Mouse (Mus musculus) stomach, postnatal 0 days (tissue): ENCODE results near the gene Hs1bp3. TPM values are rescaled to one million over a fixed set of nuclear protein-coding genes. Genes with fewer than 3 reads are reported as not detected.

Source experiments
- ATAC-seq: fragments of 200-750 bp; cut with Nextera tagmentation; 2 replicates; pipeline ENCODE4 v1.8.0; 2017; ENCODE audit not compliant: low FRiP score, low TSS enrichment
- DNase-seq: peaks from one replicate; pipeline ENCODE4 v3.0.0-alpha.2; 2016; ENCODE audit warnings: low spot score
- H3K27ac ChIP-seq: fragments of 300-500 bp; sonication (generic); replicated peaks from 2 replicates; pipeline ENCODE4 v1.5.1; 2014; ENCODE audit warnings: mild to moderate bottlenecking, control low read depth
- H3K27me3 ChIP-seq: fragments of 300-500 bp; sonication (generic); 2 replicates; pipeline ENCODE4 v1.6.1; 2014; ENCODE audit warnings: low read length; ENCODE audit not compliant: control insufficient read depth, insufficient read depth
- H3K36me3 ChIP-seq: fragments of 300-500 bp; sonication (generic); 2 replicates; pipeline ENCODE4 v1.6.1; 2014; ENCODE audit warnings: low read length, mixed read lengths; ENCODE audit not compliant: control insufficient read depth, insufficient read depth
- H3K4me1 ChIP-seq: fragments of 300-500 bp; sonication (generic); replicated peaks from 2 replicates; pipeline ENCODE4 v1.6.1; 2014; ENCODE audit warnings: antibody characterized with exemption; ENCODE audit not compliant: control insufficient read depth, insufficient read depth
- H3K4me2 ChIP-seq: fragments of 300-500 bp; sonication (generic); replicated peaks from 2 replicates; pipeline ENCODE4 v1.6.1; 2014; ENCODE audit warnings: low read depth, mild to moderate bottlenecking, control low read depth, moderate library complexity
- H3K4me3 ChIP-seq: fragments of 300-500 bp; sonication (generic); 2 replicates; pipeline ENCODE4 v1.5.1; 2014; ENCODE audit warnings: low read depth, low read length, control low read depth
- H3K9ac ChIP-seq: fragments of 300-500 bp; sonication (generic); 2 replicates; pipeline ENCODE4 v1.6.1; 2014; ENCODE audit warnings: mild to moderate bottlenecking, low read length, control low read depth, mixed read lengths
- H3K9me3 ChIP-seq: fragments of 300-500 bp; sonication (generic); 2 replicates; pipeline ENCODE4 v1.6.1; 2016; ENCODE audit warnings: low read length; ENCODE audit not compliant: control insufficient read depth
- CTCF ChIP-seq: IDR thresholded peaks from 2 replicates; pipeline ENCODE4 v1.5.1; 2016; ENCODE audit warnings: antibody characterized with exemption, low read depth, mild to moderate bottlenecking, moderate library complexity
- EP300 ChIP-seq: optimal IDR thresholded peaks from 2 replicates; pipeline ENCODE3; 2016; ENCODE audit warnings: antibody characterized with exemption
- WGBS: fragments of 180-500 bp; shearing (Covaris S2); extraction: QIAGEN DNeasy Blood & Tissue Kit; methylation state at CpG from one replicate; pipeline ENCODE4 v1.1.7; 2014; 5-methylcytosine and 5-hydroxymethylcytosine counted together
- polyA plus RNA-seq: library from polyadenylated mRNA; unstranded; fragments of >200 nt; fragmentation: Nextera tagmentation; extraction: Ambion mirVana; gene quantifications from 2 replicates; pipeline ENCODE4 v1.2.1, GENCODE M21; 2015

The Hs1bp3 gene
- 7.0 and 7.7 TPM in 2 replicates for polyA plus RNA-seq

DNA sequence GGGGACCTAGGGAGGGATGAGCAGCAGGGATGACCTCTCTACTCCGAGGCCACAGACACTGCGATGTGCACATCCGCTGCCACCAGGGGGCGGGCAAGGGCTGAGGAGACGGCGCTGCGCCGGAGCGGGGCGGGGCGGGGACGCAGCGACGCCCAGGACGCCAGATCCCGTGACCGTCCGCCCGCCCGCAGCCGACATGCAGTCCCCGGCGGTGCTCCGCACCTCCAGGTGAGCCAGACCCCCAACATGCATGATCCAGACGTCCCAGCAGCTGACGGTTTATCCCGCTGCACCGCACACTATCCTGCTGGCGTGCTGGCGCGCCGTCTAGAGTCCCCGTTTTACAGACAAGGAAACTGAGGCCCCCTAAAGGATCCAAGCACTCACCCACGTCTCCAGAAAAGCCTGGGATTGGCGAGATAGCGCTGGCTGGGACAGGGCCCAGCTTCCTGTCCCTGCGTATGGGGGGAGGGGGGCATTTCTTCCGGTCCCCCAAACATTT is at the start of gene Hs1bp3:
Hs1bp3 (plus strand) TSS at position 163 of the 502 bp plus-strand sequence.
- TF ChIP-seq CTCF (peak; percentile 93), EP300 (no peak)
- peak within 1 kb of the TSS; percentile 76 for H3K9ac ChIP-seq
- no peaks in the 10 kb centered on the region for H3K4me1 ChIP-seq
- ATAC-seq, result peak; percentile 86
- no peak within 1 kb of the TSS for H3K27ac ChIP-seq
- no peaks in the 10 kb centered on the region for H3K36me3 ChIP-seq
- H3K4me2 ChIP-seq, result peak within 1 kb of the TSS; percentile 86
- no peaks in the 10 kb centered on the region for H3K27me3 ChIP-seq
- WGBS, result under 1% methylated on average over 35 of the region's 38 CpGs
- peak within 1 kb of the TSS; percentile 66 for H3K4me3 ChIP-seq
- DNase-seq, result peak; percentile 93
- no peaks in the 10 kb centered on the region for H3K9me3 ChIP-seq

DNA sequence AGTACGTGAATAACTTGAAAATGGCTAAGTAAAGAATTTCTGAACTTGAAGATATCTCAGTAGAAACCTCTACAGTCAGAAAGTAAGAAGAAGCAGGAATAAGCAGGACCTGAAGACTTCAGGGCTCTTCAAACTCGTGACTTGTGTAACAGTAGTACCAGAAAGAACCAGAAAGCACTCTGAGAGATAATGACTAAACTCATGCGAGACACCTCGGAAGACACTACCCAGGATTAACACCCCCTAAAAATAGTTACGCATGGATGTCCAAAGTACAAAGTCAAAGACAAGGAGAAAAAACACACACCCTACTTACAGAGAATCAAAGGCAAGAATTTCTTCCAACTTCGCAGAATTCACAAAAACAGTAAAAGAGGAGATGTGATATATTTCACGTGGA is 46.9 kb upstream of the Hs1bp3 start:
- DNase-seq, result no peak
- H3K27me3 ChIP-seq, result no peaks in the 10 kb centered on the region
- H3K9ac ChIP-seq, result no peak overlapping the region
- H3K36me3 ChIP-seq, result no peaks in the 10 kb centered on the region
- ATAC-seq, result no peak
- H3K4me3 ChIP-seq, result no peak overlapping the region
- no peaks in the 10 kb centered on the region for H3K9me3 ChIP-seq
- 83% methylated on average over 7 of the region's 7 CpGs for WGBS
- H3K4me1 ChIP-seq, result no peaks in the 10 kb centered on the region
- no peak overlapping the region for H3K4me2 ChIP-seq
- TF ChIP-seq CTCF, result no peak
- no peak for TF ChIP-seq EP300
- no peak overlapping the region for H3K27ac ChIP-seq

DNA sequence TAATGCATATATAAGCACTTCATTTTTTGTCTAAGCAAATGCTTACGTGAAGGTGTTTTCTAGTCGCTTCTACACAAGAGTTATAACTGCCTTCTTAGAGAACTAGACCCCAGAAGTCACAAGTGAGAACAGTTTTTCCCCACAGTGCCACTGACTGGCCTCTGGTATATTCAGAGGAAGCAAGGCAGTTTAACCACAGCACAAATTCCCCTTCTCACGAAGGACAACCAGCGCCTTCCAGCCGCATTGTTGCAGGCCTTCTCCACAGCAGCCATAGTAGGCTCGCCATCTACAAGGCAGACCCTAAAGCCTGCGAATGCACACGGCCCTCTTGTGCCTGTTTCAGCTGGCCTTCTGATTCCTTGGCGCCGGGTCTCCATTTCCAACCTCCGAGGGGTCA is 43.6 kb upstream of the Hs1bp3 start:
- H3K27ac ChIP-seq, result no peak overlapping the region
- ATAC-seq (no peak), DNase-seq (no peak)
- H3K4me2 ChIP-seq, result no peak overlapping the region
- no peak overlapping the region for H3K9ac ChIP-seq
- no peaks in the 10 kb centered on the region for H3K36me3 ChIP-seq
- no peak overlapping the region for H3K4me3 ChIP-seq
- no peaks in the 10 kb centered on the region for H3K4me1 ChIP-seq
- TF ChIP-seq EP300, result no peak
- TF ChIP-seq CTCF, result no peak
- no peaks in the 10 kb centered on the region for H3K9me3 ChIP-seq
- 92% methylated on average over 11 of the region's 11 CpGs for WGBS
- H3K27me3 ChIP-seq, result no peaks in the 10 kb centered on the region

GRCm38 (mm10) chr12:8271405-8271804 is 41.8 kb upstream of the Hs1bp3 start:
- WGBS, result 62% methylated on average over 2 of the region's 2 CpGs
- DNase-seq, result no peak
- no peaks in the 10 kb centered on the region for H3K36me3 ChIP-seq
- no peaks in the 10 kb centered on the region for H3K4me1 ChIP-seq
- H3K27ac ChIP-seq, result no peak overlapping the region
- no peaks in the 10 kb centered on the region for H3K27me3 ChIP-seq
- no peak overlapping the region for H3K4me2 ChIP-seq
- ATAC-seq, result peak; percentile 52; the same call in 1 of the 2 replicates
- H3K9me3 ChIP-seq, result no peaks in the 10 kb centered on the region
- TF ChIP-seq CTCF (no peak), EP300 (no peak)
- no peak overlapping the region for H3K9ac ChIP-seq
- H3K4me3 ChIP-seq, result no peak overlapping the region

- H3K4me2 ChIP-seq, result no peak overlapping the region
- no peaks in the 10 kb centered on the region for H3K9me3 ChIP-seq
- peak; percentile 74; the same call in 1 of the 2 replicates for ATAC-seq
- H3K27me3 ChIP-seq, result no peaks in the 10 kb centered on the region
- no peak for DNase-seq
- H3K27ac ChIP-seq, result no peak overlapping the region
- H3K9ac ChIP-seq, result no peak overlapping the region
- WGBS, result 77% methylated on average over 6 of the region's 6 CpGs
- H3K36me3 ChIP-seq, result no peaks in the 10 kb centered on the region
- no peak for TF ChIP-seq CTCF
- no peak for TF ChIP-seq EP300
- H3K4me1 ChIP-seq, result no peaks in the 10 kb centered on the region
- H3K4me3 ChIP-seq, result no peak overlapping the region
Observed at GRCm38 (mm10) chr12:8273471-8274171, 39.6 kb upstream of the Hs1bp3 start.

GRCm38 (mm10) chr12:8275424-8275823 is 37.8 kb upstream of the Hs1bp3 start:
- H3K27ac ChIP-seq, result no peak overlapping the region
- TF ChIP-seq CTCF, result no peak
- no peak overlapping the region for H3K9ac ChIP-seq
- DNase-seq (no peak), ATAC-seq (no peak)
- H3K4me1 ChIP-seq, result no peaks in the 10 kb centered on the region
- H3K27me3 ChIP-seq, result no peaks in the 10 kb centered on the region
- WGBS, result 87% methylated on average over 4 of the region's 4 CpGs
- H3K4me2 ChIP-seq, result no peak overlapping the region
- no peak overlapping the region for H3K4me3 ChIP-seq
- no peaks in the 10 kb centered on the region for H3K36me3 ChIP-seq
- no peaks in the 10 kb centered on the region for H3K9me3 ChIP-seq
